ENCODE assay signal across 17 mouse cellular contexts in genomic region chr8:113803830-113804611, GRCm38 (mm10). TPM values are rescaled to one million over a fixed set of nuclear protein-coding genes. Genes with fewer than 3 reads are reported as not detected.
DNase-seq lines count a peak whose midpoint lies in the region; ATAC-seq and TF ChIP-seq lines count a peak whose summit lies in the region.
"Had no signal": no experiment of that assay in that cellular context is flagged by ENCODE, and none has a peak within 500 bp of the region (broad histone marks: within the 10 kb centered on the region; RNA-seq: fewer than 3 reads in every experiment).

No protein-coding gene starts in this region.

- no peak overlapping the region for H3K4me2 ChIP-seq in hindbrain, embryonic 14.5 days (replicated peaks)
- no peak overlapping the region for H3K4me2 ChIP-seq in hindbrain, embryonic 16.5 days (ENCODE audit: low read length)
- no peak overlapping the region for H3K4me2 ChIP-seq in midbrain, postnatal 0 days (ENCODE audit: low read depth, low read length, poor library complexity, severe bottlenecking)
- H3K4me2 ChIP-seq in embryonic facial prominence, embryonic 12.5 days (replicated peaks), result no peak overlapping the region
- peak overlapping the region; percentile 15 for H3K4me2 ChIP-seq in myocyte (ENCODE audit: low read depth)
- H3K4me2 ChIP-seq: heart, embryonic 15.5 days had no signal

- no peak for ATAC-seq in hindbrain, embryonic 14.5 days (ENCODE audit: low FRiP score)
- ATAC-seq in hindbrain, embryonic 16.5 days, result no peak
- no peak for ATAC-seq in midbrain, postnatal 0 days (ENCODE audit: low FRiP score)
- ATAC-seq in embryonic facial prominence, embryonic 12.5 days (ENCODE audit: insufficient number of reproducible peaks, insufficient read depth, low FRiP score, low TSS enrichment), result no peak

- no peaks in the 10 kb centered on the region for H3K79me2 ChIP-seq in myocyte (ENCODE audit: control insufficient read depth, insufficient read depth)

- intact Hi-C loops in gastrocnemius, postnatal 14 days (cut with DNase I; ENCODE audit: low total_unique reads), result no loop called here

- no peak overlapping the region for H3K27ac ChIP-seq in hindbrain, embryonic 14.5 days
- H3K27ac ChIP-seq in hindbrain, embryonic 16.5 days (ENCODE audit: low read depth, low read length), result no peak overlapping the region
- no peak overlapping the region for H3K27ac ChIP-seq in midbrain, postnatal 0 days (ENCODE audit: low read depth, low read length)
- H3K27ac ChIP-seq in midbrain, embryonic 10.5 days (replicated peaks), result no peak overlapping the region
- 0 out of 2 replicates have a peak overlapping the region, but pooled peaks have one; percentile 36 for H3K27ac ChIP-seq in embryonic facial prominence, embryonic 12.5 days
- H3K27ac ChIP-seq: heart, embryonic 15.5 days; hindbrain, embryonic 10.5 days had no signal

- no peaks in the 10 kb centered on the region for H3K9me3 ChIP-seq in hindbrain, embryonic 14.5 days (ENCODE audit: control insufficient read depth, low read length)
- no peaks in the 10 kb centered on the region for H3K9me3 ChIP-seq in hindbrain, embryonic 16.5 days (ENCODE audit: control insufficient read depth, low read length)
- no peaks in the 10 kb centered on the region for H3K9me3 ChIP-seq in midbrain, postnatal 0 days (ENCODE audit: low read length)
- H3K9me3 ChIP-seq in midbrain, embryonic 10.5 days (replicated peaks), result no peaks in the 10 kb centered on the region
- no peaks in the 10 kb centered on the region for H3K9me3 ChIP-seq in embryonic facial prominence, embryonic 12.5 days
- H3K9me3 ChIP-seq: heart, embryonic 15.5 days; hindbrain, embryonic 10.5 days had no signal

- H3K27me3 ChIP-seq in hindbrain, embryonic 14.5 days (ENCODE audit: control insufficient read depth, insufficient read depth, low read length), result no peaks in the 10 kb centered on the region
- no peaks in the 10 kb centered on the region for H3K27me3 ChIP-seq in hindbrain, embryonic 16.5 days (replicated peaks; ENCODE audit: control insufficient read depth, insufficient read depth, low read length)
- no peaks in the 10 kb centered on the region for H3K27me3 ChIP-seq in midbrain, postnatal 0 days (ENCODE audit: insufficient read depth, low read length)
- H3K27me3 ChIP-seq in midbrain, embryonic 10.5 days (ENCODE audit: low read depth, poor library complexity, severe bottlenecking), result no peaks in the 10 kb centered on the region
- H3K27me3 ChIP-seq in embryonic facial prominence, embryonic 12.5 days, result no peaks in the 10 kb centered on the region
- no peaks in the 10 kb centered on the region for H3K27me3 ChIP-seq in myocyte (ENCODE audit: control insufficient read depth, insufficient read depth, insufficient read length)
- H3K27me3 ChIP-seq: heart, embryonic 15.5 days; megakaryocyte, embryonic 14.5 days had no signal

- H3K9ac ChIP-seq in hindbrain, embryonic 14.5 days, result no peak overlapping the region
- no peak overlapping the region for H3K9ac ChIP-seq in hindbrain, embryonic 16.5 days (ENCODE audit: low read depth, low read length)
- H3K9ac ChIP-seq in midbrain, postnatal 0 days (replicated peaks; ENCODE audit: low read length, poor library complexity, severe bottlenecking), result no peak overlapping the region
- H3K9ac ChIP-seq in embryonic facial prominence, embryonic 12.5 days, result no peak overlapping the region
- H3K9ac ChIP-seq: heart, embryonic 15.5 days had no signal

- H3K36me3 ChIP-seq in hindbrain, embryonic 14.5 days (replicated peaks; ENCODE audit: control insufficient read depth, insufficient read depth), result no peaks in the 10 kb centered on the region
- no peaks in the 10 kb centered on the region for H3K36me3 ChIP-seq in hindbrain, embryonic 16.5 days (ENCODE audit: control insufficient read depth, insufficient read depth, low read length)
- no peaks in the 10 kb centered on the region for H3K36me3 ChIP-seq in midbrain, postnatal 0 days (ENCODE audit: insufficient read depth, low read length)
- H3K36me3 ChIP-seq in midbrain, embryonic 10.5 days, result no peaks in the 10 kb centered on the region
- H3K36me3 ChIP-seq in embryonic facial prominence, embryonic 12.5 days, result no peaks in the 10 kb centered on the region
- H3K36me3 ChIP-seq in myocyte (ENCODE audit: control insufficient read depth, insufficient read depth), result no peaks in the 10 kb centered on the region
- H3K36me3 ChIP-seq: heart, embryonic 15.5 days; hindbrain, embryonic 10.5 days had no signal

- no peak overlapping the region for H3K4me3 ChIP-seq in hindbrain, embryonic 14.5 days (replicated peaks; ENCODE audit: low read length)
- no peak overlapping the region for H3K4me3 ChIP-seq in hindbrain, embryonic 16.5 days (ENCODE audit: low read length)
- no peak overlapping the region for H3K4me3 ChIP-seq in midbrain, postnatal 0 days (ENCODE audit: low read depth, low read length)
- no peak overlapping the region for H3K4me3 ChIP-seq in midbrain, embryonic 10.5 days
- H3K4me3 ChIP-seq in embryonic facial prominence, embryonic 12.5 days, result no peak overlapping the region
- no peak overlapping the region for H3K4me3 ChIP-seq in myocyte
- H3K4me3 ChIP-seq: heart, embryonic 15.5 days; hindbrain, embryonic 10.5 days; megakaryocyte, embryonic 14.5 days had no signal

- WGBS in hindbrain, embryonic 14.5 days, result 75% methylated on average over 12 of the region's 12 CpGs
- WGBS in hindbrain, embryonic 16.5 days, result 79% methylated on average over 12 of the region's 12 CpGs
- 87% methylated on average over 12 of the region's 12 CpGs for WGBS in midbrain, postnatal 0 days
- WGBS in midbrain, embryonic 10.5 days, result 85% methylated on average over 12 of the region's 12 CpGs
- 39% methylated on average over 12 of the region's 12 CpGs for WGBS in embryonic facial prominence, embryonic 12.5 days

- H3ac ChIP-seq in myocyte (ENCODE audit: control insufficient read depth, insufficient read length), result no peak overlapping the region

- DNase-seq in hindbrain, embryonic 14.5 days (ENCODE audit: low spot score), result peak; percentile 23
- peak; percentile 1 for DNase-seq in midbrain, postnatal 0 days (ENCODE audit: low spot score)
- no peak for DNase-seq in midbrain, embryonic 10.5 days (ENCODE audit: low spot score)
- DNase-seq in layer of hippocampus, adult 18-20 months (ENCODE audit: low spot score in 2 of 2), result no peak
- DNase-seq in gastrocnemius, postnatal 14 days, result no peak
- DNase-seq: adrenal gland, postnatal 36 days; kidney, adult 8-10 months; liver; lung, adult 2 months; thymus, postnatal 36 days had no signal

- no peak for TF ChIP-seq POLR2A in myocyte (IDR thresholded peaks at IDR 0.05; ENCODE audit: insufficient read length, low read depth)

- no peak for TF ChIP-seq CTCF in midbrain, postnatal 0 days (IDR thresholded peaks at IDR 0.05)

- no peaks in the 10 kb centered on the region for H3K4me1 ChIP-seq in hindbrain, embryonic 14.5 days (replicated peaks; ENCODE audit: control insufficient read depth, insufficient read depth, low read length)
- no peaks in the 10 kb centered on the region for H3K4me1 ChIP-seq in hindbrain, embryonic 16.5 days (ENCODE audit: control insufficient read depth, insufficient read depth, low read depth, low read length)
- no peaks in the 10 kb centered on the region for H3K4me1 ChIP-seq in midbrain, postnatal 0 days (ENCODE audit: insufficient read depth, low read length)
- H3K4me1 ChIP-seq in midbrain, embryonic 10.5 days, result no peaks in the 10 kb centered on the region
- peaks cover 8% of the 10 kb centered on the region for H3K4me1 ChIP-seq in embryonic facial prominence, embryonic 12.5 days
- H3K4me1 ChIP-seq: heart, embryonic 15.5 days; hindbrain, embryonic 10.5 days; megakaryocyte, embryonic 14.5 days had no signal

TF ChIP-seq in myocyte, 11 proteins besides CTCF, POLR2A, EP300 and RAD21:
- TF ChIP-seq SRF (IDR thresholded peaks at IDR 0.05; ENCODE audit: control insufficient read depth, insufficient read length, low read depth), result peak; percentile 53
- TF ChIP-seq REST (IDR thresholded peaks at IDR 0.05; ENCODE audit: insufficient read depth, insufficient read length), result no peak

RNA-seq across cellular contexts. Expression of gene Adamts18, which starts 44.5 kb away (rescaled TPM):
- polyA plus RNA-seq in hindbrain, embryonic 14.5 days (2014; fragmentation: Nextera tagmentation; extraction: Ambion mirVana), result 2.3 and 2.7 TPM in 2 replicates
- 2.9 and 3.5 TPM in 2 replicates for polyA plus RNA-seq in hindbrain, embryonic 16.5 days (2015; fragmentation: Nextera tagmentation; extraction: Ambion mirVana)
- total RNA-seq in midbrain, postnatal 0 days (2014; rRNA removed), result 4.9 and 5.9 TPM in 2 replicates
- polyA plus RNA-seq in midbrain, postnatal 0 days (2015; fragmentation: Nextera tagmentation; extraction: Ambion mirVana), result 3.0 and 3.2 TPM in 2 replicates
- 0.73 and 1.00 TPM in 2 replicates for polyA plus RNA-seq in midbrain, embryonic 10.5 days (2016; fragmentation: Nextera tagmentation; extraction: Ambion mirVana)
- 7.1 and 7.2 TPM in 2 replicates for polyA plus RNA-seq in embryonic facial prominence, embryonic 12.5 days (2016; fragmentation: Nextera tagmentation; extraction: Ambion mirVana)
- not detected for polyA plus RNA-seq in myocyte (2012; fragmentation: generic; extraction: Trizol)
- total RNA-seq in layer of hippocampus, adult 18-20 months (2021), result under 1 TPM; 0.43 to 0.82 TPM
- under 1 TPM; 0.18 to 0.35 TPM for total RNA-seq in gastrocnemius, postnatal 14 days (2021)
- total RNA-seq: adrenal gland, postnatal 36 days had no signal
- polyA plus RNA-seq: lung, adult 2 months; spleen, adult 2 months had no signal

Comparison
In these comparisons a context has a peak if more than half of its experiments do, and no peak if none do; other contexts are left out.
1. DNase-seq: peak in hindbrain, embryonic 14.5 days (single experiment) and midbrain, postnatal 0 days (single experiment); none in midbrain, embryonic 10.5 days (single experiment), layer of hippocampus, adult 18-20 months (0 of 2) and gastrocnemius, postnatal 14 days (single experiment).